Mouse (Mus musculus): ENCODE results near the gene Gm9844.

DNA sequence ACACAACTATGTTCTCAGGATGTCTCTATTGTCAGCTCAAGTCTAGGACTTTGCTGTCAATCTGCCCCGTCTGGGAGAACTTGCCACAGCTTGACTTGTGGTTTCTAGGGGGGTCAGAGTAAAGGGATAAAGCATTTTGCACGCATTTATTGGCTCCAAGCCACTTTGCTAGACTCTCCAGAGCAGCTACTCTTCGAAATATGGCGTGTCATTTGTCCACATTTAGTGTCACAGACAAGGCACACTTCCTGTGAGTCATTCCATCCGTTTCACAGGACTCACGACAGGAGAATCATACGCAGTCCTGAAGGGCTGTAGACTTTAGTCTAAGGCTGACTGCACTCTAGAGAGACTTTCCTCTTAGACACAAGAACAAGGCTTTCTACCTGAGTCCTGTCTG lies 37.6 kb upstream of the Gm9844 start:
- no peak for TF ChIP-seq EP300 (IDR thresholded peaks at IDR 0.05)
- TF ChIP-seq CTCF (IDR thresholded peaks at IDR 0.05), result no peak
